Mouse (Mus musculus) gastrocnemius, postnatal 25 days (tissue): ENCODE results near the gene Atp2a3. TPM values are rescaled to one million over a fixed set of nuclear protein-coding genes. Genes with fewer than 3 reads are reported as not detected.

Experiments used
- DNase-seq: peaks from one replicate; pipeline ENCODE4 v3.0.0; 2022
- long read RNA-seq, 2 experiments: library from polyadenylated mRNA; stranded (forward); transcript quantifications; one replicate each; pipeline ENCODE4 v2.0.0; 2021
- total RNA-seq, 2 experiments: library from RNA; stranded (reverse); gene quantifications; 1 replicate in 1 of 2; 2 replicates in 1 of 2; pipeline ENCODE4 v1.2.3; 2021

Atp2a3 gene
- total RNA-seq = 10 to 100 TPM in 1 of 2 experiments, 1 to 10 TPM in 1; 7.2 to 12.9 TPM
- long read RNA-seq, experiment 1 = 0 reads
- long read RNA-seq, experiment 2, partial matches to known transcripts = 1 of 3 reads
- long read RNA-seq, experiment 2, other reads (novel, unspliced or antisense) = 2 of 3 reads

- DNase-seq = peak; percentile 52
These were observed at the start of gene Atp2a3 for GRCm38 (mm10) chr11:72961072-72961980. Gene Atp2a3, plus strand, starts transcription at chr11:72961169.

- DNase-seq = no peak
These were observed 43.5 kb upstream of the Atp2a3 start for GRCm38 (mm10) chr11:72917299-72917996.

- no peak for DNase-seq
These were observed 37.9 kb upstream of the Atp2a3 start for GRCm38 (mm10) chr11:72923116-72923515.

- no peak for DNase-seq
These were observed 36.5 kb upstream of the Atp2a3 start for GRCm38 (mm10) chr11:72924458-72924857.

- no peak for DNase-seq
These were observed 35.9 kb upstream of the Atp2a3 start for GRCm38 (mm10) chr11:72925067-72925466.

- DNase-seq = peak; percentile 39
These were observed 34.6 kb upstream of the Atp2a3 start for GRCm38 (mm10) chr11:72926226-72926890.

- no peak for DNase-seq
These were observed 32.5 kb upstream of the Atp2a3 start for GRCm38 (mm10) chr11:72928516-72928915.

- DNase-seq = no peak
These were observed 20.5 kb upstream of the Atp2a3 start for GRCm38 (mm10) chr11:72940208-72941143.

- no peak for DNase-seq
These were observed 15.8 kb upstream of the Atp2a3 start for GRCm38 (mm10) chr11:72944996-72945793.

- DNase-seq = no peak
These were observed 15.0 kb upstream of the Atp2a3 start for GRCm38 (mm10) chr11:72945875-72946559.

GRCm38 (mm10) chr11:72946560-72947119, 14.3 kb upstream of the Atp2a3 start:
- no peak for DNase-seq

- no peak for DNase-seq
These were observed 13.1 kb upstream of the Atp2a3 start for GRCm38 (mm10) chr11:72947840-72948239.

GRCm38 (mm10) chr11:72948254-72948653, 12.7 kb upstream of the Atp2a3 start:
- no peak for DNase-seq

- no peak for DNase-seq
These were observed 9.6 kb upstream of the Atp2a3 start for GRCm38 (mm10) chr11:72951137-72952000.

- DNase-seq = no peak
These were observed 8.7 kb upstream of the Atp2a3 start for GRCm38 (mm10) chr11:72952226-72952625.

- no peak for DNase-seq
These were observed 8.3 kb upstream of the Atp2a3 start for GRCm38 (mm10) chr11:72952697-72953096.

- DNase-seq = no peak
These were observed 7.9 kb upstream of the Atp2a3 start for GRCm38 (mm10) chr11:72953116-72953439.

- DNase-seq = peak; percentile 62
These were observed 7.4 kb upstream of the Atp2a3 start for GRCm38 (mm10) chr11:72953440-72954151.
